Mouse (Mus musculus): ENCODE data around the gene Olfr49.
"Not testable (repeated sequence)": the region's sequence is repeated elsewhere in the genome, so short reads cannot be mapped to it uniquely, and the experiment has no call there.

Gene Olfr49

DNA sequence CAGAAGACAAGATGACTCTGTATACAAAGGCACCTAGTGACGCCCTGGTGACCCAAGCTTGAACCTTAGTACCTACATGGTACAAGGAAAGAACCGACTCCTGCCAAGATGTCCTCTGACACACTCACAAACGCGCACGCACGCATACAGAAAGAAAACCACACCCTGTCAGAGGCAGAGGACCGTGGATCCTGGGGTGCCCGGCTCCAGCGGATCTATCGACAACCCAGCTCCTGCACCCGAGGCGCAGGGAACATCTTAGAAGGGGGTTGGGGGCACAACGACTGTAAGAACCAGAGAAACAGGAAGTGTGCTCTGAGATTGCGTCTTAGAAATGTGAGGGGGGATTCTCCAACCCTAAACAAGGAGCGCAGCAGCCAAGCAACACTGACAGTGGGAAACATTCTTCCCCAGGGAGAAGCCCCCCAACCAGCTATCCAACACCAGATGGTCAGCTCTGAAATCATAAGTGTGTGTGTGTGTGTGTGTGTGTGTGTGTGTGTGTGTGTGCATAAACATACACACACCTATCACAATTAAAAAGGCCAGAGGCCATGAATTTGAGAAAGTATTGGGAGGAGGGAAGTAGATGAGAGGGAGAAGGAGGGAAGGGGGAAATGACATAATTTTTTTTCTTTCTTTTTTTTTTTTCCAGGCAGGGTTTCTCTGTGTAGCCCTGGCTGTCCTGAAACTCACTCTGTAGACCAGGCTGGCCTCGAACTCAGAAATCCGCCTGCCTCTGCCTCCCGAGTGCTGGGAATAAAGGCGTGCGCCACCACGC, 53.4 kb downstream of the Olfr49 start:
- DNase-seq (ENCODE audit: low spot score in 2 of 2), result peak; percentile 32 to 70

DNA sequence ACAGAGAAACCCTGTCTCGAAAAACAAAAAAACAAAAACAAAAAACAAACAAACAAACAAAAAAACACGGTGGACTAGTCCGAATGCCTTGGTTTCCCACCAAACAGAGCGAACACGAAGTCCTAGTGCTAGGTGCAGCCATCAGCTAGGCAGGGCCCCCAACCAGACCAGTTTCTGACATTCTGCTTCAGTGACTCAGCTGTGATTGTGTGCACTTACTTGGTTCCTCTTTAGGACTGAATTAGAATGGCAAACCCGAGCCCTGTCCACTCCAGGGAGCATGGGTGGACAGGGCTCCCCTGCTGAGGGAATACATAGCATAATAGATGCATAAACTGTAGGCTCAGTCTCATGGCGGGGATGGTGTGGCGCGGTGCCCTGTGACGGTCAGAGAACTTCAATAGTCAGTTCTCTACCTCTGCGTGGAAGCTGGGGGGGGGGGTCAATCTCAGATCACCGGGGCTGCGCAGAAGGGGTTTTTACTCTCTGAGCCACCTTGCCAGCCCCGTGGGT, 54.0 kb downstream of the Olfr49 start:
- DNase-seq (ENCODE audit: low spot score in 2 of 2), result peak in 1 of 2 experiments; percentile 25

DNA sequence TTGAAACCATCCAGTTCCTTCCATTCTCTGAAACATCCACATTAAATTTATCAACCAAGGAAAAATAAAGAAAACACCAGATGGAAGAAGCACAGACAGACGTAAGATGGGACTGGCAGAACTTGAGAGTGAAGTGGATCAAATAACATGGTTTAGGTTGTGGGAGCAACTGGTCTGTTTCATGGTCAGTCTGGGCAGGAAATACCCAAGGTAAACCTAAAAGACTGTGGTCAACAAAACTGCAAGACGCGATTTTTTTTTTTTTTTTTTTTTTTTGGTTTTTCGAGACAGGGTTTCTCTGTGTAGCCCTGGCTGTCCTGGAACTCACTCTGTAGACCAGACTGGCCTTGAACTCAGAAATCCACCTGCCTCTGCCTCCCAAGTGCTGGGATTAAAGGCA, 54.9 kb downstream of the Olfr49 start:
- DNase-seq (ENCODE audit: low spot score in 2 of 2), result not testable (repeated sequence)

DNA sequence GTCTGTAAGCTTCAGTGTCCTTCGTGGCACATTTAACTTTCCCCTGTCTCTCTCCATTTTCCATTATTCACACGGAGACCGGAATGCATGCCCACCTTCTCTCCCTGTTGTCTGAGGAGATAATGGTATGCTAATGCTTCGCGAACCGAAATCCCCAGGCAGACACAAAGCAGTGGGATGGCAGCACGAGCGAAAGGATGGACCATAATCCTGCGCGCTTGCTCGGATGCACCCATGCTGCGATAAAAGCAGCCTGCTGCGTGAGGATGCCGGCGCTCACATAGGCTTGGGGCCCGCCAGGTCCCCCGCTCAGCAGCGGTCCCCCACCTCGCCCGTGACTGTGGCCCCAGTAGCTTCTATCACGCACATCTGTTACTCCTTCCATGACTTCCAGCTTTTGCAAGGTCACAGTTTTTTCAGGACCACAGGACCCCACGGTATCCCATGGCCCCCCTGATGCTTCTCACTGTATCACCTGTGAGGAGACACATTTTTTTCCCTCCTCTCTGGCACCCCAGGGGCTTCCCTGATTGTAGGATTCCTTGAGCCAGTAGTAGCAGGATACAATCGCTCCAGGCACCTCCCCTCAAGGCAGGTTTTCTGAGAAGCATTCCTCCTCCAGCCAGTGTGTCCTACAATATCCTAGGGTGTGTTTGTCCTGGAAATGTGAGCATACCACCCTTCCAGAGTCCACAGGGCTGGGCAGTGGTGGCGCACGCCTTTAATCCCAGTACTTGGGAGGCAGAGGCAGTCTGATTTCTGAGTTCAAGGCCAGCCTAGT, 55.6 kb downstream of the Olfr49 start:
- DNase-seq (ENCODE audit: low spot score in 2 of 2), result no peak

DNA sequence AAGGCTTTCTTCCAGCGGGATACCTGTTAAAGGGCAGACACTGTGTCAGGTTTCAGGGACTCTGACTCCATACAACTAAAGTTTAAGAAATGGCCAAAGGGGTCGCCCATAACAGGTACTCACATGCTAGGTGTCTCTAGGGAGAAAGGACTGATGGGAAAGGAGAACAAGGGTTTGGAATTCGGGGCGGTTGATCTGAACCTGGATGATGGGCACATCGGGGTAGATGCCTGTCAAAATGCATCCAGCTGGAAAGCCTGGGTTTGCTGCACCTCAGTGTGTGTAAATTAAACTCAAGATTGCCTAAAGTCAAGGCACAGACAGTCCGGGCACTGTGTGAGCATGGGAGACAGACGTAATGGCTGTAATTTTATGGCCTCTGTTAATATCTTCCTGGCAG, 56.2 kb downstream of the Olfr49 start:
- no peak for DNase-seq (ENCODE audit: low spot score in 2 of 2)
